Mouse (Mus musculus): ENCODE measurements around the gene Dlx6. TPM values are rescaled to one million over a fixed set of nuclear protein-coding genes. Genes with fewer than 3 reads are reported as not detected.

Gene Dlx6
- total RNA-seq, 2 experiments from 2014 or later = not detected

Other genes starting within 250 kb of the Dlx6 start
- gene Dlx5, start 18.8 kb downstream of the Dlx6 start, total RNA-seq (2021) = under 1 TPM in 1 of 2 experiments, not detected in 1; 0.40 TPM
- gene Sdhaf3, start 92.7 kb downstream of the Dlx6 start, total RNA-seq (2021) = 1 to 10 TPM; 5.2 to 6.9 TPM

All from adrenal gland, adult 18-20 months (tissue).